Mouse (Mus musculus) intestine, postnatal 0 days (tissue): ENCODE measurements at regions not wholly inside any gene's neighbourhood (a gene's known extent, or its start where the extent isn't known, plus 50 kb on each side); places are given as distances from the start of the nearest gene placed in this dataset.

Experiments
- ATAC-seq: fragments of 200-750 bp; cut with Nextera tagmentation; 2 replicates; pipeline ENCODE4 v1.8.0; 2017; ENCODE audit warnings: mild to moderate bottlenecking, moderate TSS enrichment, moderate library complexity
- H3K27ac ChIP-seq: fragments of 300-500 bp; sonication (generic); 2 replicates; pipeline ENCODE4 v1.5.1; 2014; ENCODE audit warnings: mild to moderate bottlenecking, low read depth, low read length, moderate library complexity
- H3K27me3 ChIP-seq: fragments of 300-500 bp; sonication (generic); replicated peaks from 2 replicates; pipeline ENCODE4 v1.6.1; 2014; ENCODE audit warnings: low read length, mixed read lengths; ENCODE audit not compliant: control insufficient read depth, insufficient read depth
- H3K36me3 ChIP-seq: fragments of 300-500 bp; sonication (generic); 2 replicates; pipeline ENCODE4 v1.6.1; 2014; ENCODE audit warnings: mild to moderate bottlenecking, moderate library complexity; ENCODE audit not compliant: control insufficient read depth, insufficient read depth
- H3K4me1 ChIP-seq: fragments of 300-500 bp; sonication (generic); replicated peaks from 2 replicates; pipeline ENCODE4 v1.6.1; 2014; ENCODE audit warnings: antibody characterized with exemption, low read length, mixed read lengths; ENCODE audit not compliant: control insufficient read depth, insufficient read depth
- H3K4me2 ChIP-seq: fragments of 300-500 bp; sonication (generic); replicated peaks from 2 replicates; pipeline ENCODE4 v1.6.1; 2014; ENCODE audit warnings: low read depth, mild to moderate bottlenecking, moderate library complexity
- H3K4me3 ChIP-seq: fragments of 300-500 bp; sonication (generic); 2 replicates; pipeline ENCODE4 v1.5.1; 2014; ENCODE audit warnings: low read depth, low read length
- H3K9ac ChIP-seq: fragments of 300-500 bp; sonication (generic); 2 replicates; pipeline ENCODE4 v1.6.1; 2014; ENCODE audit warnings: mild to moderate bottlenecking, low read depth, low read length
- H3K9me3 ChIP-seq: fragments of 300-500 bp; sonication (generic); 2 replicates; pipeline ENCODE4 v1.6.1; 2016; ENCODE audit warnings: mixed run types; ENCODE audit not compliant: control insufficient read depth
- CTCF ChIP-seq: sonication (generic); IDR thresholded peaks from 2 replicates; pipeline ENCODE4 v1.5.1; 2016; ENCODE audit warnings: low read depth, mild to moderate bottlenecking, control low read depth, antibody characterized with exemption, moderate library complexity
- WGBS: fragments of 180-500 bp; shearing (Covaris S2); extraction: QIAGEN DNeasy Blood & Tissue Kit; methylation state at CpG from one replicate; pipeline ENCODE4 v1.1.7; 2014; 5-methylcytosine and 5-hydroxymethylcytosine counted together

DNA sequence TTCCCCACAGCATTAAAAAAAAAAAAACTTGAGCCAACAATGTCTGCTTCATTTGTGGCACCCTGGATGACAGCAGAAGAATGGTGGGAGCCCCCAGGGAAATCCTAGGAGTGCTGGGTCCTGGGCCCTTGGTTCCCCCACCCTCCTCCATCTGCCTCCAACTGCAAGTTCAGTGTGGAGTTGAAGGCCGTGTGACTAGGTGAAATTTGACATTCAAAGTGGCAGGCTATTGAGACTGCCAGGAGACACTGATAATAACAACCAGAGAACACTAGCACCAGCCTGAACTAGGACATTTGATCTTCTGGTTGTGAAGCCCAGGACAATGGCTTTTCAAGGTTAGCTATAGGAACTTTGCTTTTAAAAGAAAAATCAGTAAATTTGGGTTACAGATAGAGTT, 74.0 kb downstream of the Adamts15 start:
- no peaks in the 10 kb centered on the region for H3K36me3 ChIP-seq
- H3K4me1 ChIP-seq = no peaks in the 10 kb centered on the region
- H3K4me3 ChIP-seq = no peak overlapping the region
- ATAC-seq = no peak
- H3K4me2 ChIP-seq = no peak overlapping the region
- no peak for TF ChIP-seq CTCF
- H3K9me3 ChIP-seq = no peaks in the 10 kb centered on the region
- no peak overlapping the region for H3K9ac ChIP-seq
- H3K27ac ChIP-seq = no peak overlapping the region
- no peaks in the 10 kb centered on the region for H3K27me3 ChIP-seq
- WGBS = 59% methylated on average over 1 of the region's 1 CpGs

DNA sequence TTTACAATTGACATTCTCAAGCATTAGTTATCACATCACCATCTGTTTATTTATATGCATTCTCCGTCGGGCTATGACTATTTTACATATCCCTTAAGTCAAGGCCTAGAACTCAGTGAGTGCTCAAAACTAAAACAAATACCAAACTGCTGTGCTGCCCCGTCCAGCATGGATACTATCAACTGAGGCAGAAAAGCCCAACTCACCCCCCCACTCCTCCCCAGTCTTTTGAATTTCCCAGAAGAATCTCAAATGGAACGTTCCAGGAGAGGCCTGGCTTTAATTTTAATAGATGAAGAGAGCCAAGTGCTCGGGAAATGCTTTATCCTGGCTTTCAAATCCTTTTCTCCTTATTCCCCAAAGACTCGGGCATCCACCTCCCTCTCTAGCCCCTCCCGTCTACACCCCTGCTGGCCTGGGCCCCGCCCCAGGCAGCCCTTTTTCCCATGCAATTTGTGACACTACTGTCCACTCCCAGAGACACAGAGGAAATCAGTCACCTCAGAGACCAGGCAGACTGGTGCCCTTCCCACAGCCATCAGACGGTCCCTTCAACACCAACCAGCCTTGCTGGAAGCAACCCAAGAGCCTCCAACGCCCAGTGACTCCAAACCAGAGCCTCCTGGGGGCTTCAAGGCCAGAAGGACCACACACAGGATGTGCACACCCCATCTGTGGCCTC, 76.5 kb downstream of the Adamts15 start:
- 71% methylated on average over 10 of the region's 10 CpGs for WGBS
- H3K9ac ChIP-seq = no peak overlapping the region

GRCm38 (mm10) chr9:30844079-30844563, 78.1 kb downstream of the Adamts15 start:
- Histone ChIP-seq H3K27me3 (no peaks in the 10 kb centered on the region), H3K4me1 (no peaks in the 10 kb centered on the region), H3K9ac (no peak overlapping the region), H3K27ac (no peak overlapping the region), H3K4me3 (no peak overlapping the region), H3K9me3 (no peaks in the 10 kb centered on the region), H3K36me3 (no peaks in the 10 kb centered on the region), H3K4me2 (no peak overlapping the region)
- ATAC-seq = no peak
- WGBS = 29% methylated on average over 8 of the region's 8 CpGs
- no peak for TF ChIP-seq CTCF

More for the DNA sequence above, 76.5 kb downstream of the Adamts15 start:
- Histone ChIP-seq H3K4me3 (no peak overlapping the region), H3K4me1 (no peaks in the 10 kb centered on the region), H3K4me2 (no peak overlapping the region), H3K36me3 (no peaks in the 10 kb centered on the region), H3K9me3 (no peaks in the 10 kb centered on the region), H3K27ac (no peak overlapping the region), H3K27me3 (no peaks in the 10 kb centered on the region)
- TF ChIP-seq CTCF = no peak
- no peak for ATAC-seq

DNA sequence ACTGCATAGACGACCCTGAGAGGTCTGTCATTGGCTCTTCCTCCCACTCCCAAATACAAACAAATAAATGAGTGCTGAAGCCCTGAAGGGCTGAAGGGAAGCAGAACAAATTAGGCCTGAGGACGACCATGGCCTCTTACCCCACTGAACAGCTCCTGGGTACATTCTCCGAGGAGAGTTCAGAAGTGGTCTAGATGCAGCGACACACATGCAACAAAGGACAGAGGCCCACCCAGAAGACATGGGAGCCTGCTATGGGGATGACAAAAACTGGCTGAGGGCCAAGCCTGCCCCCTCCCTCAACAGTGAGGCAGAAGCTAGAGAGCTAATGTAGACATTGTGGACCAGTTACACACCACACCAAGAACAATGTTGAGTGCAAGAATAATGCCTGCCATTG, 87.3 kb downstream of the Adamts15 start:
- H3K36me3 ChIP-seq = no peaks in the 10 kb centered on the region
- no peaks in the 10 kb centered on the region for H3K4me1 ChIP-seq
- no peak overlapping the region for H3K4me3 ChIP-seq
- no peak overlapping the region for H3K27ac ChIP-seq
- H3K4me2 ChIP-seq = no peak overlapping the region
- 0 out of 2 replicates have a peak, but pooled peaks cover 3% of the 10 kb centered on the region for H3K27me3 ChIP-seq
- no peaks in the 10 kb centered on the region for H3K9me3 ChIP-seq
- 52% methylated on average over 4 of the region's 4 CpGs for WGBS
- no peak for TF ChIP-seq CTCF
- no peak overlapping the region for H3K9ac ChIP-seq
- no peak for ATAC-seq

DNA sequence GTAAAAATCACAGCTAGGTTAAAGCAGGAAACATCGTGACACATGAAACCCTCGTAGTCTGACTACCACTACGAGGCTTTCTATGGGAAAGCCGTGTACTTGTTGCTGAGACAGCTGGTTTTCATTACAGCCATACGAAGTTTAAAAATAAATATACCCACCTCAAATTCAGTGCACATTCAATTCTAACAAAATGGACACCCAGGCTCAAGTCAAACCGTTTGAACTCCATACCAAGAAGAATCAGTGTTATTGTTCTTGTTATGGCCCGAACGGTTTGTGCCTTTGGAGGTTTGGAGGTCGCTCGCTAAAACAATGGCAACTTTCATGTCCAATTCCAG, 87.7 kb downstream of the Adamts15 start:
- Histone ChIP-seq H3K36me3 (no peaks in the 10 kb centered on the region), H3K9ac (no peak overlapping the region), H3K4me2 (no peak overlapping the region), H3K4me3 (no peak overlapping the region), H3K27me3 (0 out of 2 replicates have a peak, but pooled peaks cover 3% of the 10 kb centered on the region), H3K4me1 (no peaks in the 10 kb centered on the region), H3K27ac (no peak overlapping the region), H3K9me3 (no peaks in the 10 kb centered on the region)
- WGBS = 69% methylated on average over 10 of the region's 10 CpGs
- no peak for ATAC-seq
- no peak for TF ChIP-seq CTCF

DNA sequence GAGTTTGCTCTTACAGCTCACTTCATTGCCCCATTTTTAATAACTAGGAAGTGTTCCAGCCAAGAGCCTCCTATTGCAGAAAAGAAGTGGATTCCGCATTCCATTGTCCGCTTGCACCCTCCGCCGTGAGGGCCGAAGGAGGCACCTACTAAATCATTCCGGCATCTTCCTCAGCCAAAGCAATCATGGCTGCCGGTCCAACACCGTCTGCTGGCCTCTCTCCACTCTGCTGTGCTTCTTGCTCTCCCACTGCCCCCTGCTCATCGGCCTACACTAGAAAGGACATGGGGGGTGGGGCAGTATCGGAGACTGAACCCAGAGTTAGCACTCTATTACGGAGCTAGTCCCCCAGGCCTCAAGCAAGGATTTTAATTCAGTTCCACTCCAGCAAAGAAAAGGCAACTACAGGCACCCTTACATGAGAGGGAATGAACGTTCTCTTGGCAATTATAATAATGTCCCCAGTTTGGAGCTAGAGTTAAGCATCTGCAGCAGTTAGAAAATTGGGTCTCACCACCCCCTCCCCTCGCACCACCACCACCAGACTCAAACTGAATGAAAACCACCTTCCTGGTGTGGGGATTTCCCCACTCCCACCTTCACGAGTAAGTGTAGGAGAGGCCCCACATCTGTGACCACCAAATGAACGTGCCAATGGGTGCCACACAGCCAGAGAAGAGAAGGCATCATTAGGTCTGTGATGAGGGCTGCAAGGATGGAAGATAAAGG, 88.3 kb downstream of the Adamts15 start:
- 86% methylated on average over 15 of the region's 15 CpGs for WGBS
- TF ChIP-seq CTCF = no peak
- Histone ChIP-seq H3K4me3 (no peak overlapping the region), H3K9ac (no peak overlapping the region), H3K27ac (no peak overlapping the region), H3K36me3 (no peaks in the 10 kb centered on the region), H3K27me3 (0 out of 2 replicates have a peak, but pooled peaks cover 3% of the 10 kb centered on the region), H3K9me3 (no peaks in the 10 kb centered on the region), H3K4me2 (no peak overlapping the region), H3K4me1 (no peaks in the 10 kb centered on the region)
- no peak for ATAC-seq
